Mouse (Mus musculus): ENCODE results near the gene Hist1h3d. TPM values are rescaled to one million over a fixed set of nuclear protein-coding genes. Genes with fewer than 3 reads are reported as not detected.
"Not testable (repeated sequence)": the region's sequence is repeated elsewhere in the genome, so short reads cannot be mapped to it uniquely, and the experiment has no call there.

The Hist1h3d gene
- total RNA-seq, 2 experiments from 2014 or later, result 2.4 to 2.5 TPM

DNA sequence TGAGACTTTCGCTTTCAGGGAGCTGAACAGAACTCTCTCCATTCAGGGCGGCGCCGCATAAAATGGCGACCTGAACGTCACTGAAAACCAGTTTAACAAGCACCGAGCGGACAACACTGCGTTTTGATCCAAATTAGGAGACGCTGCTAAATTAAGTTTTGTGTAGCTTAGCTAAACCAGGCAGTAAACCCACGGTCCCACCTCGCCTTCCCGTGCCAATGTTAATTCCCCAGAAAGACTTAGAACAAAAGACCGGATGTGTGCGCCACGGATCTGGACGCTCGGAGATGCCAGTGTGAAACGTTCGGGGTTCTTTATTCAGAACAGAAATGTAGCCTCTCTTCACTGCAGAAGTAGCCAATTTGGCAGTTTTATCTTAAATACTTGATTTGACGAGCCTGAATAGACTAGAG is 9.5 kb downstream of the Hist1h3d start:
- peak; percentile 81 to 88 for DNase-seq

DNA sequence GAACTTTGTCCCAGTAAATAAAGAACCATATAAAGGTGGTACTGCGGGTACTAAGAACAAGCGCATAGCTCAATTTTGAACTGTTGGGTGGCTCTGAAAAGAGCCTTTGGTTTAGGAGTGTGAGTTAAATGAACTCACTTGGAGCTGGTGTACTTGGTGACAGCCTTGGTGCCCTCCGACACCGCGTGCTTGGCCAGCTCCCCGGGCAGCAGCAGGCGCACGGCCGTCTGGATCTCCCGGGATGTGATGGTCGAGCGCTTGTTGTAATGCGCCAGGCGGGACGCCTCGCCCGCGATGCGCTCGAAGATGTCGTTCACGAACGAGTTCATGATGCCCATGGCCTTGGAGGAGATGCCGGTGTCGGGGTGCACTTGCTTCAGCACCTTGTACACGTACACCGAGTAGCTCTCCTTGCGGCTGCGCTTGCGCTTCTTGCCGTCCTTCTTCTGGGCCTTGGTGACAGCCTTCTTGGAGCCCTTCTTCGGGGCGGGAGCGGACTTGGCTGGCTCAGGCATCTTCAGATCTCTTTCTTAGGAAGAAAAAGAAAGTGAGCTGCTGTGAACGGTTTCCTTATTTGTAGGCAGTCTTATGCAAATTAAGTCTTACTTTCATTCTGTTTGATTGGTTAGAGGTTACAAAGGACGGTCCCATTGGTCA is 10.0 kb downstream of the Hist1h3d start:
- DNase-seq, result peak; percentile 87

DNA sequence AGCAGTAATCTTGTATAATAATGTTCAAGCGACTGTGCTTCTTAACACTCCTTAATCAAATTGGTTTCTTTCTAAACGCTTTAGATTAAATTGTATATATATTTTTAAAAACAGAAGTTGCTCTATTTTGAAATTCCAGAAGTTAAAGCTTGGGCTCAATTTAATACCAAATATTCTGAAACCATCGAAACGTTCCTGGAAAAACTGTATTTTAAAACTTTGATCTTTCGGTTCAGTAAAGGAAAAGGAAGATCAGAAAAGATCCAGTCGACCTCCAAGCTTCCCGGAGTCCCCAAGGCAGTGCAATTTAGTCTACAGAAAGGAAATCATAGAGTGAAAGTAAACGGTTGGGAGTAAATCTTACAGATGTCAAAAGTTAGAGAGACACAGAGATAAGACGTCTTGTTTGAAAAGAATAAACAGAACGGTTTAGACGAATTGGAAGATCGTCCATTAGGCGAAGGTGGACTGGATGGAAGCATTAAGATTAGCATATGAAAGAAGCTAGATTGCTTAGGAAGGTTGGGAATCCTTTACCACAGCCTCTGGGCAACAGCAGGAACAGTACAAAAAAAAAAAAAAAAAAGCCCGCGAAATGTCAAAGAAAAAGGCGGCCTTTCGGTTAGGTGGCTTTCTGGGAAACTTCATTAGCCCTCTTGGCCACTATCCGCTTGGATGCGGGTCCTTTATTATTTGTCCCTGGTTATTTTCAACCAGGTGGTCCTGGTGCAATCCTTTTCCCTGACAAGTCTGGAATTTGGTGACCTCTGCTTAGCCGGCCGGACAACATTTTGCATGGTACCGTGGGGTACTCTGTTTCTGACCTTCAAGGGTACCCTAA is 10.8 kb downstream of the Hist1h3d start:
- DNase-seq, result peak in 1 of 2 experiments; percentile 39

DNA sequence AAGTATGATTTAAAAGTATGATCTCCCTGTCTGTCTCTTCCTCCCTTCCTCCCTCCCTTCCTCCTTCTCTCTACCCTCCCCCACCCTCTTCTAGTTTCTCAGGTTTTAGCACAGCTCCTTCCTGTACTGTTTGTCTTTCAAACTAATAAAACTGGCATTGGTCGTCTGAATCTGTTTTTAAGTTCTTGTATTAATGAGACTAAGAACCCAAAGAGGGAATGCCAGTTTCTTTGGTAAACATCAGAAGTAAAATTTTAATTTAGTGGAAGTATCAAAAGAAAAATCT is 11.3 kb downstream of the Hist1h3d start:
- DNase-seq, result no peak

DNA sequence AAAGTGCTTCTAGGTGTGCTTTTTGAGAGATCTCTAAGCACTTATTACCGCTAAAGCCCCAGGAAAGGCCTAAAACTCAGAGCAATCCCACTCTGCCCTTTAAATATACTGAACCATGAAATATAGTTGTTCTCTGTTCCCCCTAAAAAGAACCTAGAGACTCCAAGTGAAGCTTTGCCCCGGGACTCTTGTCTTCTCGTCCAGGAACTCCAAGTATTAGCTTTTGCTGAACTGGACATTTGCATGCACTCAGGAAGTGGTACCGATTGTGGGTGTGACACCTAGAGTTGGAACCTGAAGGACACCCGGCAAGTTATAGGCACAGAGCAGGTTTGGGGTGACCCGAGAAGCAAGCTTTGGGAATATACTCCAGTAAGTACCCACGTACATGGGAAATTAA is 15.6 kb downstream of the Hist1h3d start:
- DNase-seq, result no peak

DNA sequence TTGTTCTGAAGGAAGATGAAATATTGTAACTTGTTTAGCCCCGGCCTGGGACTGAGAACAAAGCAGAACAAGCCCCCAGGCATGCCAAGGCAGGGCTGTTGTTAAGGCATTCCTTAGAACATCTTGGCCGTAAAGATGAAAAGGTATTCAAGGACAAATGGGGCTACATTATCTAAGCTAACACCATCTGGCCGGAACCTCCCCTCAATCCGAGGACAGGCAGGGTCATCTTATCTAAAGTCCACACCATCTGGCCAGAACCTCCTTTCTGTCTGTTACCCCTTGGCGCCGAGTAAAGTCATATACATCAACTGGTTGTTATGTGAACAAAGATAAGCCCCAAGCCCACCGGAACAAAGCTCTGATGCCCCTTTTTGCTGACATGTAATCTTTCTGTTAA is 16.3 kb downstream of the Hist1h3d start:
- not testable (repeated sequence) for DNase-seq

DNA sequence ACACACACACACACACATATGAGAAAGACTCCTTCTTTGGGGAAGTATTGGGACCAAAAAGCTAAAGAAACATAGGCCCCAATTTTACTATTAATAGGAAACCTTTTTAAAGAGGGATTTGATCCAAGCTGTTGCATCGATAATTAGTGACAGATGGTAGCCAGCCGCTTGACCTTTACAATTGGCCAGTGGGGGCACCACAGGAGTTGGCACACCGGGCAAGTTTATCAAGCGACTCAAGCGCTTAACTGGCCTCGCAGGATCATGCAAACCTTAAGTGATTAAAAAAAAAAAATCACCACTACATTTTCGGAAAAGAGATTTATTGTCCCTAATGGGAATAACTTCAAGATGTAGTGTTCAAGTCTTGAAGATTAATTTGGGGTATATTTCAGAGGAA is 17.1 kb downstream of the Hist1h3d start:
- no peak for DNase-seq

DNA sequence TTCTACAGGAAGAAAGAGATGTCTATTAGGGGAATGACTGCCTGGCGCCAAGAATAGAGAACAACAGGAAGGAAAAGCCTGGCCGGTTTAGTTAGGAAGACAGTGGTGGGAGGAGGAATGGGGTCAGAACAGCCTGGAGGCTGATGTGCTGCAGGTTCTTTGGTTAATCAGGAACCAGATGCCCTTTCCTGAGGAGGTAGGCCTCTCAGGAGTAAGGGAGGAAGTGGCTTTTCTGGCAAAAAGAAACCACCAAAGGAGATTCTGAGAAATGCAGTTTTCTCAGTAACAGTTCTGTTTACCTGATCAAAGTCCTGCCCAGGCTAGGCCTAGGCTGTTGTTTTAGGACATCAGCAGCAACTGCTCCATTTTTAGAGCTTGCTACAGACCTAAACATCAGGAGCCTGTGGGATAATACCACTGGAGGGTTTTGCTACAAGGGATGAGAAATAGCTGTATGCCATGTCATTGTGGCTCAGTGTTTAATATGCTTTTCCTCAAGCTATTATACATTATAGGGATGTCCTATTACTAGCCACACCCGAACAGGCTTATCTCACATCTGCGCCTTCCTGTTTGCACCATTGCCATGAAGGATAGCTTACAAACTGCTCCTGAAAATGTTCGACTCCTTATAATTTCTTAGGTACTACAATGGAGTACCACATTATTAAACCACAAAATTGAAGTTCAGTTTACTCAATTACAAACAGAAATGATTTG is 17.6 kb downstream of the Hist1h3d start:
- no peak for DNase-seq

DNA sequence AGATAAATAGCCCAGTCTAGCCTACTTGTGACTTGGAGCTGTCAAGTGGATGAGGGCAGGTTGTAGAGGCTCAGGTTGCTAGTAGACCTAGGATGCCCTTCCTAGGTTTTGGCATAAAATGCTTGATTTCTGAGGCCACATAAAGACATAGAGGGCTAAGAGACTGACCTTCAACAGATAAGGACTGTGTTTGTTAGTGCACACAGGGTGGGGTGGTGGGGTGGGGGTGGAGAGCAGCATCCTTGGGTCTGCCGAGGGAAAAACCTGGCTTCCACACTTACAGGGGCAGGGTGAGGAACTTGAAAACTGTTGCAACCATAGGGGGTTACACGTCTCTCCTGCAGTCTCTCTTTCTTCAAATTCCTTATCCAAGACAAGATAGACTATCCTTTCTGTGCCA is 19.6 kb downstream of the Hist1h3d start:
- no peak for DNase-seq

DNA sequence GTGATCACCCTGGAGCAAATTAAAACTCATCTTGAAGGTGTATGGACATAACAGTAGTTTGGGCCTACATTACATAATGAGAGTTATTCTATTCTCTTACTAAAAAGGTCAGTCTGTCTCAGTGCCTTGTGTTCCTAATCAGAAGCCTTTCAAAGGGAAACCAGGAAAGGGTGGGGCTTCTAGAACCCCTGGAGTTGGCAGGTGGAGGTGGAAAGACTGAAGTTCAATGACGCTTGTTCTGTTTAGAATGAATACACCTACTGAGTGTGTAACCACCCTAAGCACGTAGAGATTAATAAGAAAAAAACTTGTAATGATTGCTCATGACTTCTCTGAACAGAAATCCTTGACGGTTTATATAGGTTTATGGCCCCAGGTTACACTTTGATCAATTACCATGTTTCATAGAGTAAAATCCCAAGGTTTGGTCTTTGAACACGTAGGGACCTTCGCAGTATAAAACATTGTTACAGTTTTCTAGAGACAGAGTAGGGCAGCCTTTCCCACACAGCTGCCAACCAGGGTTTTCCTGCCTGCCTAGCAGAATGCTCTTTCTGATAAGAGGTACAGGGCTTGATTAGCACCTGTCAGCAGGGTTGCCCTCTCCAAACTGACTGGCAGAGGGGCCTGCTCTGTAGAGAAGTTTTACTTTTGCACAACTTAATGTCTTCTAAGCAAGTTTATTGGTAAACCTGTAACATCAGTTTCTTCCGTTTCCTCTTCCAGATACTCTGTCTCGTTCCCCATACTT is 20.2 kb downstream of the Hist1h3d start:
- DNase-seq, result no peak

DNA sequence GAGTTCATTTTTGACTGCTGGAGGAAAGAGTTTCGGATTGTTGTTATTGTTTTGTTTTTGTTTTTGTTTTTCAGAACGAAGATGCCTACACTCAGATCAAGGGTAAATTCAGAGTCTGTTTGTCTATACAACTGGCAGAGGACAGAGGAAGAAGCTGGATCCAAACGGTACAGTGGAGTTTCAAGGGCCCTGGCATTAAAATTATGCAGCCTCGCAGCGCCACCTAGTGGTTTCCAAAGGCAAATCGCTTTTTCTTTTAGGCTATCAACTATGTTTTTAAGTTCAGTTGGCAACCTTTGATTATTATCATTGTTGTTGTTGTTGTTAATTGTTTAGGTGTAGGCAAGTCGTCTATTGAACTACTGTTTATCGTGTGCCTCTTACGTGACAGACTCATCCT is 22.4 kb downstream of the Hist1h3d start:
- peak; percentile 76 to 91 for DNase-seq

DNA sequence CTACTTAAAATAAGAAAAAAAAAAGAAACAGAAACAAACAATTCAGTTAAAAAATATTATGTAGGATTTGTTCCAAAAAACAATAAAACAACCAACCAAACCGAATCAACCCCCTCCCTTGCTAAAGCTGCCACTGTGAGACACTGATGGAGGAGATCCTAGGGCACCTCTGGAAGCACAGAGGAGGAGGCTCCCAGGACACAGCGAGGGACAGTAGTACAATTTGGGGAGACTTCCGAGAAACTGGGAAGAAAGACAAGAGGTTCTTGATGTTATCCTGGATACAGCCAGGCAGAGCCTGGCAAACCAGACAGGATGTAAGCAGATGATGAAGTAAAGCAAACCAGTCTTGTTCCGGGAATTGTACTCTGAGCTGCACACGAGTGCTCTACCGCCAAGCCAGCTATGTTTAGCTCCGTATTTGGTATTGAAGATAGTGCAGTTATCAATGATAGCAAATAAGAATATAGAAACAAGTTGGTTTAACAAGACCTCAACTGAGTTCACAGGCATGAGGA is 27.7 kb downstream of the Hist1h3d start:
- DNase-seq, result no peak

DNA sequence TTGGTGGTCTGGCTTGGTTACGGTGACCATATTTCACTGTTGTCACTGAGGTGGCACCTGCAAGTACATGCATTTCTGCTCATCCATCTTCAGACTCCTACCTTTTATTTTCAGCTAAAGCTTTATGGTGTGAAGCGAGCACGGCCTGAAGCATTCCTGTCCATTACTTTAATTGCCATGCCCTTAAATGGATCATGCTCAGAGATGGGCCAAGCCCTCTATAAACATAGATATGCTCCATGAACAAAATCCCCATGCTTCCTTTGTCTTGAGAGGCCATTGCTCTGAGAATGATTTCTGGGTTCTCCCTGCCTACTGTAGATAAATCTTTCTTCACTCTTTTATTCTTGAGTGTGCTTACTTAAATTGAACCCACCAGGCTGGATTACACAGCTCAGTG is 28.9 kb downstream of the Hist1h3d start:
- DNase-seq, result no peak

DNA sequence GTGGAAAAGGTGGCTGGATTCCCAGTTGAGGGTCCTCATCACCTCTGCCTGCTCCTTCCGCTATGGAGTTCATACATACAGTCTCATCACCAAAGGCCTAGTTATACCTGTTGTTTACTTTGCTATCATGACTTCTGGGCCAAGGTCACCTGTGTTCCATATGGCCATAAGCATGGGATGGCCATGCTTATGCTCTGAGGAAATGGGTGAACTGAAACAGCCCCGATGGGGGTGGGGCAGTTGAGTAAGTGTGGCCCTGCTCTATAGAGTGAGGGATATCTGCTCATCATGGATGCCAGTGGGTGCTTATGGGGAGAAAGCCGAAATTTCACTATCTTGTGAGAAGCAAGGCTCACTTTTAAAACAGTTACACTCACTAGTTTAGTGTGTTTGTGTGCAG is 29.5 kb downstream of the Hist1h3d start:
- no peak for DNase-seq

DNA sequence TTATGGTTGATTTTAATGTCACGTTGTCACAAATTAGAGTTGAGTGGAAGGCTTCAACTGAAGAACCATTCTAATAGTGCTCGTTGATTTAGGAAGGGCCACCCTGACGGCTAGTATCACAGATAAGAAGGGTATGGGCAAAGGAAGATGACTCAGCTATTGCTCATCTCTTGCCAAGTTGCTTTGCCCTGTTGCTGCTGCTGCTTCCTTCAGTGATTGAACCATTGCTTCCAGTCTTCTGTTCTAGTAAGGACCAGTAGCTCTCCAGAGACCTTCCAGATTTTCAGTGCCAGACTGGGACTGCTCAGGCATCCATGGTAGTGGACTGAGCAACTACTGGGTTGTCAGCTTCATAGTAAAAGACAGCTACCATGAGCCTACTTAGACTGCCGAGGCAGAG is 33.6 kb downstream of the Hist1h3d start:
- DNase-seq, result no peak

DNA sequence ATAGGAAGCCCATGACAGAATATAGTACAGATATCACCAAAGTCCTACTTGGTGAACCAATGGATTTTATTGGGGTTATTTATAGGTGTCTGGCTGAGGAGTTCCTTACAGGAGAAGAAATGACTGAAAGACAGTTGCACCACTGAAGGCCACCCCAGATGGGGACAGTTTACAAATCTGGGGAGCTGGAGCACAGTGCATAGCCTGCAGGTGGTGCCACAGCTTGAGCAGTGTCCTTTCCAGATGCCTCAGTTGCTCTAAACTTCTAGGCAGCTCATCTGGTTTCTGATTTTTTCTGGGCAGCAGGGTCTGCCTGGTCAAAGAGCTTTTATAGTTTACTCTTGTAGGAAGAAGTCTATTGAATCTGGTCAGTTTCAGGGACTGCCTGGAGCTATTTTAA is 34.3 kb downstream of the Hist1h3d start:
- no peak for DNase-seq

DNA sequence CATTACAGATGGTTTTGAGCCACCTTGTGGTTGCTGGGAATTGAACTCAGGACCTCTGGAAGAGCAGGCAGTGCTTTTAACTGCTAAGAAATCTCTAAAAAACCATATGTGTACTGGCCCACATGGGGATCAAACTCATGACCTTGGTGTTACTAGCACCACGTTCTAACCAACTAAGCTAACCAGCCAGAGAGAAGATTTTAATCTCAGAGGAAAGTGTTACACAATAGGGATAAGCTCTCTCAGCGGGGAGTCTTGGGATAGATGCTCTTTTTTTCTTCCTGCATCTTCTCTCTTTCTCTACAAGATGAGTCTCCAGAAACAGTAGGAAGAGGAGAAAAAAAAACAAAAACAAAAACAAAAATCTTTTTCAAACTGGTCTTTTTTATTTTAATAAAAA is 34.8 kb downstream of the Hist1h3d start:
- DNase-seq, result no peak

DNA sequence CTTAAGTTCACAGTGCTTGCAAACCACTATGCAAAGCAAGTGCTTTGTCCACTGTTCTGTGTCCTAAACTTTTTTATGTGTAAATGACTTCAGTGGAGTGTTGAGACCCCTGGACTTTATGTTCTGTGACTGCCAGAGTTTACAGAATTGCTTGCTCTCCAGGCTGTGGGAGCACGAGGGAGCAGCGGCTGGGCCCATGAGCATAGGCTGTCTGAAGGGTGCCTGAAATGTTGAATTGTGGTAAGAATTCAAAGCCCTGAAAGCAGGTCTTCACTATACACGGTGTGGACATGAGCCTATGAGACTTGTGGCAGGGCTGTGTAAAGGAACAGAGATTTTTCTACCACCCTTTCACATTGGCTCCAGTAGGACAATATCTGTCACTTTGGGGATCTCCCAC is 36.1 kb downstream of the Hist1h3d start:
- no peak for DNase-seq

DNA sequence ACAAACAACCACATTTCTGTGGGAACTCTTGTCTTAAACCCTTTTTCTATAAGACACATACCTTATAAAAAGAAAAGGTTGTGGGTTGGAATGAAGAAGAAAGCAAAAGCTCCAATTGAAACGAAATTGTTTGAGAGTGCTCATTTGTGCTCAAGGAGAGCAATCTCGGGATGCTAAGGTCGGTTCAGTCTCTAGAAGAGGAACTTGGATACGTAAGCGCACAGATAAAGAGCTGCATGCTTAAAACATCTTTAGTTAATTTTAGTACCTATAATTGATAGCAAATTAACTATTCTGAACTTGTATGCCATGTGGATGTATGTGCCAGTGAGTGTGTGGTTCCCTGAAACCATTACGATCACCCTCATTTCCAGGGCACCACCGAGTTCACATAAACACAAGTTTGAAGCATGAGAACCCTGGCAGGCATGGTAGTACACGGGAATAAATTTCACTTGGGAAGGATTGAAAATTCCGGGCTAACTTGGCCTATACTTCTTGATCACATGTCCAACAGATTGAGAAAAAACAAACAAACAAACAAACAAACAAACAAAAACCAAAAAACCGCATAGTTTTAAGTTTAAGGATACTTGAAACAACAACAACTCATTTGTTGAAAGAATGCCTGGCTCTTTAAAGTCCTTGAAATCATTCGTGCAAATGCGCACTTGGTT is 44.6 kb downstream of the Hist1h3d start:
- no peak for DNase-seq

DNA sequence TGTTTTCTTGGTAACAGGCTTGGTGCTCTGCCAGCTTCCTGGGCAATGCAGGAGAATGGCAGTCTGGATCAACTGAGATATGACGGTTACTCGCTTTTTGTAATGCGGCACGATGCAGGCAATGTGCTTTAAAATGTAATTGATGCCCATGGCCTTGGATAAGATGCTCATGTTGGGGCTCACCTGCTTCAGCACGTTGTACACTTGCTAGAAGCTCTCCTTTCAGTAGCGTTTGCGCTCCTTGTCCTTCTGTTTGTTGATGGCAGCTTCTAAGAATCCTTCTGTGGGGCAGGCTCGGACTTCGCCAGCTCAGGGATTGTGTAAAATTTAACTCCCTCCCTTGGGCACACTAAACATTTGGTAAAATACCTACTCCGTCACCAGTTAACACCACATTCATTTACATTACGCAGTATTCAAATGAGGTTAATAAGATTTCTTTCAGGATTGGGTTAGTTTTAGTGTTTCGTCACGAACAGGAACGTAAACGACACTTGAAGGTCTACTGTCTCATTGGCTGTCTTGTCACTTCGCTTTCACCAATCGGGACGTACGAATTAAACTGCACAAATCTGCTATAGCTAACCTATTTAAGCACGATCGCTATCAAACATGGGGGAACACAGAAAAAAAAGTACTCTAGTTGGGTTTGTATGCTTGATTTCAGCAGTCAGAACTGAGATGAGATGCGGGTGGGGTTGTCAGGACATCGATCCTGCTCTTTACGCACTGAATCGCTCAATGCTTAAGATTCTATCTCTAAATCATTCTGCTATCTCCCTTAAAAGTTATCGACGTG is 45.4 kb downstream of the Hist1h3d start, which contains the start of gene Hist1h2be:
Gene Hist1h2be (minus strand): TSS at position 392 of the 799 bp plus-strand sequence.
- peak; percentile 79 to 87 for DNase-seq

Measured in heart, adult 18-20 months (tissue).